Mouse (Mus musculus) brown adipose tissue, adult 24 weeks (tissue): ENCODE data around the gene Card11. TPM values are rescaled to one million over a fixed set of nuclear protein-coding genes. Genes with fewer than 3 reads are reported as not detected.

Source experiments
- H3K27ac ChIP-seq: fragments of 200-500 bp; replicated peaks from 2 replicates; pipeline ENCODE4 v1.5.1; 2012; ENCODE audit warnings: low read depth, mild to moderate bottlenecking, low read length
- H3K4me1 ChIP-seq: fragments of 200-500 bp; 2 replicates; pipeline ENCODE4 v1.6.1; 2012; ENCODE audit warnings: low read length, mixed read lengths; ENCODE audit not compliant: control insufficient read depth, insufficient read depth, insufficient read length
- H3K4me3 ChIP-seq: fragments of 200-500 bp; 2 replicates; pipeline ENCODE4 v1.5.1; 2012; ENCODE audit warnings: low read depth, mild to moderate bottlenecking, low read length, moderate library complexity; ENCODE audit not compliant: insufficient read depth
- polyA plus RNA-seq: library from polyadenylated mRNA; stranded (reverse); fragments of >200 nt; gene quantifications from 2 replicates; pipeline ENCODE4 v1.2.4, GENCODE M21; 2012; ENCODE audit not compliant: missing spikeins, insufficient read depth, insufficient read length

The Card11 gene
- polyA plus RNA-seq, 1 experiment: not detected

DNA sequence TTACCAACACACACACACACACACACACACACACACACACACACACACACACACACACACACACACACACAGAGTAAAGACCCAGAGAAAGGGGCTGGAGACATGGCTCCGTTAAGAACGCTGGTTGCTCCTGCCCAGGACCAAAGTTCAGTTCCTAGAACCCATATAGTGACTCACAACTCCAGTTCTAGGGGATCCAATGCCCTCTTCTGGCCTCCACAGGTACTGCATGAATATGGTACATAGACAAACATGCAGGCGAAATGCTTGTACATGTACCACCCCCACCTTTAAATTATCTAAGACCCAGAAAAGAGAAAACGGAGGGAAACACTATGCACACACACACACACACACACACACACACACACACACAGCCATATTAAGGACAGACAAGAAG lies 43.3 kb downstream of the Card11 start:
- no peak overlapping the region for H3K27ac ChIP-seq
- H3K4me3 ChIP-seq: no peak overlapping the region
- H3K4me1 ChIP-seq: no peaks in the 10 kb centered on the region

GRCm38 (mm10) chr5:140955666-140956065 lies 44.7 kb downstream of the Card11 start:
- H3K4me3 ChIP-seq: no peak overlapping the region

GRCm38 (mm10) chr5:140951801-140952200 lies 48.6 kb downstream of the Card11 start:
- no peak overlapping the region for H3K4me3 ChIP-seq
- no peaks in the 10 kb centered on the region for H3K4me1 ChIP-seq
- H3K27ac ChIP-seq: no peak overlapping the region

More at GRCm38 (mm10) chr5:140955666-140956065, 44.7 kb downstream of the Card11 start:
- H3K27ac ChIP-seq: no peak overlapping the region
- no peaks in the 10 kb centered on the region for H3K4me1 ChIP-seq

DNA sequence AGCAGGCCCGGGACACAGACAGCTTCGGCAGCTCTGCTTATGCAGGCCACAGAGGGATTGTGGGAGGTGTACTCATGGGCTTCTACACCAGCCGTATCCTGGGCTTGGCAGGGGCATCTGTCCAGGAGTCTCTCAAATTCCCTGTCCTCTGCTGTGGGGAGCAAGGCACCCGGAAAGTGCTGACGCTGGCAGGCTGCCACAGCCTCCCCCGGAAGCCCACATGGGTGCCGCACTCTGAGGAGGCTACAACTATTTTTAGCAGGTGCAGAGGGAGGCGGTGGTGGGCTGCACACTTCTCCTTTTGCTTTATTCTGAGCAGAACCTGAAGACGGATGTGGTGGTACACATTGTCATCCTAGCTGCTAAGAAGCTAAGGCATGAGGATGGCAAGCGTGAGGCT lies 52.4 kb downstream of the Card11 start:
- Histone ChIP-seq H3K4me3 (no peak overlapping the region), H3K4me1 (no peaks in the 10 kb centered on the region), H3K27ac (no peak overlapping the region)

- no peak overlapping the region for H3K4me3 ChIP-seq
Measured at GRCm38 (mm10) chr5:140946034-140946433, 54.3 kb downstream of the Card11 start.

GRCm38 (mm10) chr5:140944382-140945125 lies 55.8 kb downstream of the Card11 start:
- no peak overlapping the region for H3K27ac ChIP-seq

More at GRCm38 (mm10) chr5:140946034-140946433, 54.3 kb downstream of the Card11 start:
- Histone ChIP-seq H3K4me1 (no peaks in the 10 kb centered on the region), H3K27ac (no peak overlapping the region)

GRCm38 (mm10) chr5:140940923-140941491 lies 59.4 kb downstream of the Card11 start:
- Histone ChIP-seq H3K27ac (no peak overlapping the region), H3K4me3 (no peak overlapping the region), H3K4me1 (no peaks in the 10 kb centered on the region)

More at GRCm38 (mm10) chr5:140944382-140945125, 55.8 kb downstream of the Card11 start:
- Histone ChIP-seq H3K4me3 (no peak overlapping the region), H3K4me1 (no peaks in the 10 kb centered on the region)

DNA sequence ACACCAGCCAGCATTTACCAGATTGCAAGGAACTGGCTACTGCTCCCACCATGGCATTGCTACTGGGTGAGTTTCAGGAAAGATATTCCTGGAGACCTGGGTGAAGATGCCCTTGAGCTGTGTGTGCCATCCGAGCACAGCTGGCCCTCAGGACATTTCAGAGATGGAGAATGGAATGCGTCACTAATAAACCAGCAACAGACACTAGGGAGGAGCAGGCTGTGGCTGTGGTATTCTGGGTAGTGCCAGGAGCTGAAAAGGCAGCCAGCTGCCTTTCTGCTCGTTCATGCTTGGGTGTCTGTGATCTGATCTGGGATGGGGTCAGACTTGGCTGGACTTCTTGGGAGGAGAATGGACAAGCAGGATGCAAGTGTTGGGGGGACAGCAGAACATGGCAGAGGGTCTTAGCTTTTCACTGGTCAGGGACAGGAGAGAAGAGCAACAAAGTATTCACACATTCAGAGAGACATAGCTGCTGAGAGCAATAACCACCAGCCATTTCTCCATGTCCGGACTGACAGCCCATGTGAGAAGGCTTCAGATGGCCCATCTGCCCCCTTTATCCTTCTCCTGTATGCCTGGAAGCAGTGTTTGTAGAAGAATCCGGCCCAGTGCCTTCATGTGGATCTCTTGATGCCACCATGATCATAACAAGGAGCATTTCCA lies 60.0 kb downstream of the Card11 start:
- Histone ChIP-seq H3K4me1 (no peaks in the 10 kb centered on the region), H3K4me3 (no peak overlapping the region), H3K27ac (no peak overlapping the region)

DNA sequence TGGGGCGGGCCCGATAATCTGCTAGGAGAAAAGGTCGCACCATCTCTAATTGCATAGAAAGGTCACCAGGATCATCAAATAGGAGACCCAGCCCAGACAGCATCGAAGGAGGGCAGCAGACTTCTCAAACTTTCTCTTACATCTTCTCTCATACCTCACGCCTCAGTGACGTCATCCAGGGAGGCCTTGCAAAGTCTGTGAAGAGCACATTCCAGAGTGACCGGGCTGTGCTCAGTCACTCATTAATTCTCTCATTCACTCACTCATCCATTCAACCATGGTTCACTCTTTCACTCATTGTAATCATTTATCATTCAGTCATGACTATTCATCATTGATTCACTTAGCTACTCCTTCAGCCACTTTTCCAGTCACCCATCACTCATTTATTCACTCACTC lies 63.6 kb downstream of the Card11 start:
- Histone ChIP-seq H3K4me3 (no peak overlapping the region), H3K27ac (no peak overlapping the region), H3K4me1 (no peaks in the 10 kb centered on the region)

DNA sequence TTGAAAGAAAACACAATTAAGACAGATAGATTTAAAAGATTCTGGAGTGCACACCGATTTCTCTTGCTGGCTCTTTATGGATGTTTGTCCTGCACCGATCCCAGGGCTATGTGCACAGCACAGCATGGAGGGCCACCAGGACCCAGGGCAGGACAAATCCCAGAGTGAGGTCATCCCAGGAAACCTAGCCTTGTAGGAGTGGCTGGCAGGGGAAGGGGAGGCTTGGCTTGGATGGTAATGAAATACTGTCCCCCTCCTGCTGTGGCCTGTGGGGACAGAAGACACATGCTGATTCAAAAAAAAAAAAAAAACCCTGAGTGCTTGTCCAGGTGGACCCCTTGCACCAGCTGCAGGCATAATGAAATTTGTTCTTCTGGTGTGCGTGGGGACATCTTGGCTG lies 64.5 kb downstream of the Card11 start:
- no peaks in the 10 kb centered on the region for H3K4me1 ChIP-seq
- H3K27ac ChIP-seq: no peak overlapping the region
- H3K4me3 ChIP-seq: no peak overlapping the region

- H3K4me1 ChIP-seq: no peaks in the 10 kb centered on the region
- no peak overlapping the region for H3K27ac ChIP-seq
- H3K4me3 ChIP-seq: no peak overlapping the region
Measured at GRCm38 (mm10) chr5:140934639-140935315, 65.6 kb downstream of the Card11 start.

- no peak overlapping the region for H3K27ac ChIP-seq
- H3K4me1 ChIP-seq: no peaks in the 10 kb centered on the region
- H3K4me3 ChIP-seq: no peak overlapping the region
Measured at GRCm38 (mm10) chr5:140931523-140932229, 68.7 kb downstream of the Card11 start.

GRCm38 (mm10) chr5:140918519-140918918 lies 81.9 kb downstream of the Card11 start:
- no peaks in the 10 kb centered on the region for H3K4me1 ChIP-seq
- H3K4me3 ChIP-seq: no peak overlapping the region
- H3K27ac ChIP-seq: no peak overlapping the region

DNA sequence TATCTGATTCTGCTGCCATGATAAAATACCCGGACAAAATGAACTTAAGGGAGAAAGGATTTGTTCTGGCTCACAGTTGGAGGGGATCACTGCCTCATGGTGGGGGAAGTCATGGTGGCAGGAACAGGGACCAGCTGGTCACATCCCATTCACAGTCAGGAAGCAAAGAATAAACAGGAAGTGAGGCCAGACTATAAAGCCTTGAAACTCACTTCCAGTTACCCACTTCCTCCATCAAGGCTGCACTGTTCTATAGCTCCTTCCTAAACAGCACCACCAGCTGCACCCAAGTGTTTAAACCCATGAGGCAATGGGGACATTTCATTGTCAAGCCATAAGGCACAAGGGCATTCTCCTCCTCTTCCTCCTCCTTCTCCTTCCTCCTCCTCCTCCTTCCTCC lies 82.6 kb downstream of the Card11 start:
- Histone ChIP-seq H3K4me3 (no peak overlapping the region), H3K27ac (no peak overlapping the region), H3K4me1 (no peaks in the 10 kb centered on the region)

GRCm38 (mm10) chr5:140910841-140911240 lies 89.5 kb downstream of the Card11 start:
- Histone ChIP-seq H3K4me1 (no peaks in the 10 kb centered on the region), H3K27ac (no peak overlapping the region), H3K4me3 (no peak overlapping the region)
